Mouse (Mus musculus) c-Kit-positive CD71-positive TER-119-negative erythroid progenitor cells, embryonic 14.5 days (primary cell): ENCODE results near the gene Senp3.
"Not testable (repeated sequence)": the region's sequence is repeated elsewhere in the genome, so short reads cannot be mapped to it uniquely, and the experiment has no call there.

Experiments
- DNase-seq: peaks from one replicate; pipeline ENCODE4 v3.0.0-alpha.2; 2013; ENCODE audit warnings: low read depth

Senp3 gene

GRCm38 (mm10) chr11:69655264-69656064, 26.4 kb downstream of the Senp3 start, which contains the start of gene Sox15:
TSS of gene Sox15 (plus strand) at chr11:69655314.
- DNase-seq: no peak

- no peak for DNase-seq
These were observed 27.1 kb downstream of the Senp3 start for GRCm38 (mm10) chr11:69654760-69655159.

- DNase-seq: no peak
These were observed 28.5 kb downstream of the Senp3 start for GRCm38 (mm10) chr11:69653399-69653798.

GRCm38 (mm10) chr11:69645860-69646259, 36.0 kb downstream of the Senp3 start:
- no peak for DNase-seq

GRCm38 (mm10) chr11:69635471-69635870, 46.4 kb downstream of the Senp3 start:
- DNase-seq: no peak

- no peak for DNase-seq
These were observed 48.6 kb downstream of the Senp3 start for GRCm38 (mm10) chr11:69633128-69633866.

- DNase-seq: peak; percentile 100
These were observed 49.4 kb downstream of the Senp3 start, which contains the start of gene Fxr2 for GRCm38 (mm10) chr11:69632284-69633089. TSS of gene Fxr2 (plus strand) at chr11:69632990.

- DNase-seq: peak; percentile 39
These were observed 52.1 kb downstream of the Senp3 start for GRCm38 (mm10) chr11:69629802-69630201.

GRCm38 (mm10) chr11:69628286-69628685, 53.6 kb downstream of the Senp3 start:
- peak; percentile 81 for DNase-seq

- not testable (repeated sequence) for DNase-seq
These were observed 57.5 kb downstream of the Senp3 start for GRCm38 (mm10) chr11:69624339-69624738.
